7 mouse cellular contexts compared by ENCODE assay signal in genomic region chr6:86848580-86848914, GRCm38 (mm10). TPM values are rescaled to one million over a fixed set of nuclear protein-coding genes. Genes with fewer than 3 reads are reported as not detected.
DNase-seq lines count a peak whose midpoint lies in the region; ATAC-seq and TF ChIP-seq lines count a peak whose summit lies in the region.

No protein-coding gene starts in this region.

- no peak for DNase-seq in testis, postnatal 14 days (ENCODE audit: low spot score)
- DNase-seq in liver, embryonic 14.5 days (ENCODE audit: low read depth in 3 of 3, low spot score in 3 of 3), result no peak
- no peak for DNase-seq in stomach, postnatal 0 days (ENCODE audit: low spot score)
- no peak for DNase-seq in frontal cortex, postnatal 10 days (ENCODE audit: low spot score in 2 of 2)
- DNase-seq in retina, postnatal 1 day, result no peak

- no peaks in the 10 kb centered on the region for H3K27me3 ChIP-seq in testis, adult 2 months (ENCODE audit: control insufficient read depth, insufficient read depth, low read length)
- H3K27me3 ChIP-seq in forebrain, embryonic 13.5 days, result no peaks in the 10 kb centered on the region
- no peaks in the 10 kb centered on the region for H3K27me3 ChIP-seq in liver, embryonic 14.5 days (ENCODE audit: control insufficient read depth, insufficient read depth, low read length)
- H3K27me3 ChIP-seq in stomach, postnatal 0 days (ENCODE audit: control insufficient read depth, insufficient read depth, low read length), result no peaks in the 10 kb centered on the region

- H3K9ac ChIP-seq in forebrain, embryonic 13.5 days, result peak overlapping the region; percentile 89
- H3K9ac ChIP-seq in liver, embryonic 14.5 days (replicated peaks), result peak overlapping the region; percentile 89
- peak overlapping the region; percentile 85 for H3K9ac ChIP-seq in stomach, postnatal 0 days (ENCODE audit: low read length)

- ATAC-seq in forebrain, embryonic 13.5 days, result no peak; the same call in 1 of the 2 replicates
- peak; percentile 16 for ATAC-seq in liver, embryonic 14.5 days (ENCODE audit: insufficient read depth)
- peak; percentile 28 for ATAC-seq in stomach, postnatal 0 days (ENCODE audit: low FRiP score, low TSS enrichment)

- TF ChIP-seq CTCF in testis, adult 2 months (IDR thresholded peaks at IDR 0.05; ENCODE audit: control insufficient read depth, insufficient read depth, insufficient replicate concordance, low read depth, low read length), result no peak
- TF ChIP-seq CTCF in liver, embryonic 14.5 days (IDR thresholded peaks at IDR 0.05; ENCODE audit: low read depth), result no peak; the same call in 1 of the 2 replicates
- TF ChIP-seq CTCF in stomach, postnatal 0 days (IDR thresholded peaks at IDR 0.05; ENCODE audit: low read depth), result peak; percentile 10; the same call in 1 of the 2 replicates

- H3K36me3 ChIP-seq in testis, adult 2 months (ENCODE audit: control insufficient read depth, insufficient read depth, low read length), result no peaks in the 10 kb centered on the region
- H3K36me3 ChIP-seq in forebrain, embryonic 13.5 days (ENCODE audit: poor library complexity, severe bottlenecking), result no peaks in the 10 kb centered on the region
- no peaks in the 10 kb centered on the region for H3K36me3 ChIP-seq in liver, embryonic 14.5 days (replicated peaks; ENCODE audit: control insufficient read depth, insufficient read depth, low read depth)
- no peaks in the 10 kb centered on the region for H3K36me3 ChIP-seq in stomach, postnatal 0 days (ENCODE audit: control insufficient read depth, insufficient read depth, low read length)

- H3K4me2 ChIP-seq in forebrain, embryonic 13.5 days, result peak overlapping the region; percentile 91
- H3K4me2 ChIP-seq in liver, embryonic 14.5 days (ENCODE audit: low read depth), result peak overlapping the region; percentile 82
- H3K4me2 ChIP-seq in stomach, postnatal 0 days (replicated peaks; ENCODE audit: low read depth), result peak overlapping the region; percentile 63

- peak overlapping the region; percentile 99 for H3K4me3 ChIP-seq in testis, adult 2 months (ENCODE audit: control insufficient read depth, low read depth, low read length)
- H3K4me3 ChIP-seq in forebrain, embryonic 13.5 days, result peak overlapping the region; percentile 77
- H3K4me3 ChIP-seq in liver, embryonic 14.5 days (ENCODE audit: insufficient read depth in 1 of 2, low read depth in 2 of 2, low read length in 2 of 2), result peak overlapping the region; percentile 88 to 92
- peak overlapping the region; percentile 90 for H3K4me3 ChIP-seq in stomach, postnatal 0 days (ENCODE audit: low read depth, low read length)

- WGBS in forebrain, embryonic 13.5 days, result under 1% methylated on average over 12 of the region's 12 CpGs
- 1% methylated on average over 12 of the region's 12 CpGs for WGBS in liver, embryonic 14.5 days (ENCODE audit: insufficient replicate concordance)
- under 1% methylated on average over 12 of the region's 12 CpGs for WGBS in stomach, postnatal 0 days

- no peaks in the 10 kb centered on the region for H3K9me3 ChIP-seq in forebrain, embryonic 13.5 days (replicated peaks)
- H3K9me3 ChIP-seq in liver, embryonic 14.5 days (ENCODE audit: control insufficient read depth, low read length), result no peaks in the 10 kb centered on the region
- H3K9me3 ChIP-seq in stomach, postnatal 0 days (ENCODE audit: control insufficient read depth, low read length), result no peaks in the 10 kb centered on the region

- H3K4me1 ChIP-seq in testis, adult 2 months (ENCODE audit: control insufficient read depth, insufficient read depth, low read length), result peaks cover 10% of the 10 kb centered on the region
- peaks cover 44% of the 10 kb centered on the region for H3K4me1 ChIP-seq in forebrain, embryonic 13.5 days
- peaks cover 24 to 29% of the 10 kb centered on the region in 2 experiments for H3K4me1 ChIP-seq in liver, embryonic 14.5 days (replicated peaks; ENCODE audit: control insufficient read depth in 2 of 2, insufficient read depth in 2 of 2, low read length in 1 of 2)
- H3K4me1 ChIP-seq in stomach, postnatal 0 days (replicated peaks; ENCODE audit: control insufficient read depth, insufficient read depth), result peaks cover 4% of the 10 kb centered on the region

- TF ChIP-seq POLR2A in testis, adult 2 months (IDR thresholded peaks at IDR 0.05; ENCODE audit: control insufficient read depth, low read depth, low read length), result no peak

- TF ChIP-seq EP300 in liver, embryonic 14.5 days (IDR thresholded peaks at IDR 0.05; ENCODE audit: low read depth), result no peak
- TF ChIP-seq EP300 in stomach, postnatal 0 days (optimal IDR thresholded peaks at IDR 0.05), result no peak

- H3K27ac ChIP-seq in testis, adult 2 months (ENCODE audit: control insufficient read depth, insufficient read depth, low read depth, low read length), result peak overlapping the region; percentile 99
- peak overlapping the region; percentile 96 for H3K27ac ChIP-seq in forebrain, embryonic 13.5 days
- peak overlapping the region; percentile 80 for H3K27ac ChIP-seq in liver, embryonic 14.5 days
- H3K27ac ChIP-seq in stomach, postnatal 0 days (replicated peaks), result peak overlapping the region; percentile 98

RNA-seq across cellular contexts. Expression of gene Aak1, which starts 0.8 kb away (rescaled TPM):
- 43.4 and 61.2 TPM in 2 replicates for polyA plus RNA-seq in testis, adult 2 months (2012; rRNA removed)
- polyA plus RNA-seq in forebrain, embryonic 13.5 days (2015; fragmentation: Nextera tagmentation; extraction: Ambion mirVana), result 21.3 and 24.3 TPM in 2 replicates
- 2.0 and 2.4 TPM in 2 replicates for polyA plus RNA-seq in liver, embryonic 14.5 days (2012; rRNA removed)
- 3.9 and 4.2 TPM in 2 replicates for polyA plus RNA-seq in liver, embryonic 14.5 days (2014; fragmentation: Nextera tagmentation; extraction: Ambion mirVana)
- polyA plus RNA-seq in stomach, postnatal 0 days (2015; fragmentation: Nextera tagmentation; extraction: Ambion mirVana), result 5.6 and 5.8 TPM in 2 replicates

RNA-seq across cellular contexts. Expression of gene Anxa4, which starts 55.2 kb away (rescaled TPM):
- 5.7 and 6.7 TPM in 2 replicates for polyA plus RNA-seq in testis, adult 2 months (2012; rRNA removed)
- 2.9 and 3.2 TPM in 2 replicates for polyA plus RNA-seq in forebrain, embryonic 13.5 days (2015; fragmentation: Nextera tagmentation; extraction: Ambion mirVana)
- polyA plus RNA-seq in liver, embryonic 14.5 days (2012; rRNA removed), result 12.7 and 16.4 TPM in 2 replicates
- 29.4 and 34.5 TPM in 2 replicates for polyA plus RNA-seq in liver, embryonic 14.5 days (2014; fragmentation: Nextera tagmentation; extraction: Ambion mirVana)
- polyA plus RNA-seq in stomach, postnatal 0 days (2015; fragmentation: Nextera tagmentation; extraction: Ambion mirVana), result 111 and 114 TPM in 2 replicates
